Mouse (Mus musculus): ENCODE measurements around the gene Acr. TPM values are rescaled to one million over a fixed set of nuclear protein-coding genes. Genes with fewer than 3 reads are reported as not detected.

The Acr gene
- total and polyA plus RNA-seq, 3 experiments: not detected

GRCm38 (mm10) chr15:89547824-89548601 lies 20.1 kb upstream of the Acr start:
- DNase-seq (ENCODE audit: extremely low read depth): no peak
- peaks cover 5% of the 10 kb centered on the region for H3K9me3 ChIP-seq (replicated peaks; ENCODE audit: low read length)
- no peak overlapping the region for H3K9ac ChIP-seq (ENCODE audit: insufficient read depth, low read depth)
- H3K36me3 ChIP-seq (replicated peaks in 1 of 2; ENCODE audit: control insufficient read depth in 1 of 2, insufficient read depth in 1 of 2, low read length in 1 of 2): no peaks in the 10 kb centered on the region
- H3K79me2 ChIP-seq (replicated peaks; ENCODE audit: control insufficient read depth, extremely low read depth, insufficient read depth, poor library complexity, severe bottlenecking): no peaks in the 10 kb centered on the region
- H3K27me3 ChIP-seq (replicated peaks): peaks cover 77% of the 10 kb centered on the region
- dilution Hi-C loops (cut with MboI; ENCODE audit: extremely low pct_ligation_motif_present, extremely low pct_unique_long_range_greater_than_20kb, low sequenced_read_pairs): no loop called here
- no peak for TF ChIP-seq JUN (IDR thresholded peaks at IDR 0.05; ENCODE audit: insufficient read depth, low read depth, low read length)
- TF ChIP-seq BHLHE40 (IDR thresholded peaks at IDR 0.05; ENCODE audit: low read depth, low read length): no peak
- H3K4me3 ChIP-seq (replicated peaks in 1 of 3; ENCODE audit: low read depth in 2 of 3, low read length in 2 of 3, poor library complexity in 1 of 3): no peak overlapping the region
- no peak overlapping the region for H3K4me2 ChIP-seq (ENCODE audit: insufficient read depth, low read depth, poor library complexity, severe bottlenecking)
- in situ Hi-C loops (cut with MboI; ENCODE audit: low pct_ligation_motif_present, low pct_unique_long_range_greater_than_20kb, low sequenced_read_pairs): no loop called here
- H3K27ac ChIP-seq (ENCODE audit: insufficient read depth, low read depth): no peak overlapping the region
- H3K4me1 ChIP-seq (ENCODE audit: control insufficient read depth in 1 of 2, insufficient read depth in 2 of 2): no peaks in the 10 kb centered on the region

GRCm38 (mm10) chr15:89548837-89549236 lies 19.3 kb upstream of the Acr start:
- Histone ChIP-seq H3K4me2 (ENCODE audit: insufficient read depth, low read depth, poor library complexity, severe bottlenecking) (no peak overlapping the region), H3K4me1 (ENCODE audit: control insufficient read depth in 1 of 2, insufficient read depth in 2 of 2) (no peaks in the 10 kb centered on the region), H3K27me3 (replicated peaks) (peaks cover 76% of the 10 kb centered on the region), H3K27ac (ENCODE audit: insufficient read depth, low read depth) (no peak overlapping the region), H3K36me3 (replicated peaks in 1 of 2; ENCODE audit: control insufficient read depth in 1 of 2, insufficient read depth in 1 of 2, low read length in 1 of 2) (no peaks in the 10 kb centered on the region), H3K79me2 (replicated peaks; ENCODE audit: control insufficient read depth, extremely low read depth, insufficient read depth, poor library complexity, severe bottlenecking) (no peaks in the 10 kb centered on the region), H3K9ac (ENCODE audit: insufficient read depth, low read depth) (no peak overlapping the region), H3K4me3 (replicated peaks in 1 of 3; ENCODE audit: low read depth in 2 of 3, low read length in 2 of 3, poor library complexity in 1 of 3) (no peak overlapping the region), H3K9me3 (replicated peaks; ENCODE audit: low read length) (peaks cover 5% of the 10 kb centered on the region)
- no peak for TF ChIP-seq MYC (IDR thresholded peaks at IDR 0.05; ENCODE audit: low read depth, low read length)
- TF ChIP-seq EP300 (IDR thresholded peaks at IDR 0.05; ENCODE audit: low read length): no peak
- no peak for TF ChIP-seq POLR2A (IDR thresholded peaks at IDR 0.05; ENCODE audit: low read depth, low read length)
- no peak for TF ChIP-seq ZNF384 (IDR thresholded peaks at IDR 0.05; ENCODE audit: low read depth, low read length)
- no peak for TF ChIP-seq TBP (conservative IDR thresholded peaks at IDR 0.05; ENCODE audit: low read depth, low read length)
- no peak for TF ChIP-seq JUND (conservative IDR thresholded peaks at IDR 0.05; ENCODE audit: low read depth, low read length)
- no peak for TF ChIP-seq USF2 (conservative IDR thresholded peaks at IDR 0.05; ENCODE audit: low read depth, low read length)
- no peak for TF ChIP-seq RCOR1 (conservative IDR thresholded peaks at IDR 0.05; ENCODE audit: low read depth, low read length)
- no peak for TF ChIP-seq MAZ (IDR thresholded peaks at IDR 0.05; ENCODE audit: low read depth, low read length)
- TF ChIP-seq MAX (IDR thresholded peaks at IDR 0.05; ENCODE audit: low read length): no peak
- TF ChIP-seq JUN (IDR thresholded peaks at IDR 0.05; ENCODE audit: insufficient read depth, low read depth, low read length): no peak
- dilution Hi-C loops (cut with MboI; ENCODE audit: extremely low pct_ligation_motif_present, extremely low pct_unique_long_range_greater_than_20kb, low sequenced_read_pairs): no loop called here
- in situ Hi-C loops (cut with MboI; ENCODE audit: low pct_ligation_motif_present, low pct_unique_long_range_greater_than_20kb, low sequenced_read_pairs): no loop called here
- no peak for DNase-seq (ENCODE audit: extremely low read depth)

GRCm38 (mm10) chr15:89550506-89550905 lies 17.6 kb upstream of the Acr start:
- in situ Hi-C loops (cut with MboI; ENCODE audit: low pct_ligation_motif_present, low pct_unique_long_range_greater_than_20kb, low sequenced_read_pairs): no loop called here
- H3K9ac ChIP-seq (ENCODE audit: insufficient read depth, low read depth): no peak overlapping the region
- H3K4me2 ChIP-seq (ENCODE audit: insufficient read depth, low read depth, poor library complexity, severe bottlenecking): no peak overlapping the region
- H3K27ac ChIP-seq (ENCODE audit: insufficient read depth, low read depth): no peak overlapping the region
- H3K27me3 ChIP-seq (replicated peaks): peaks cover 73% of the 10 kb centered on the region
- no peaks in the 10 kb centered on the region for H3K79me2 ChIP-seq (replicated peaks; ENCODE audit: control insufficient read depth, extremely low read depth, insufficient read depth, poor library complexity, severe bottlenecking)
- peaks cover 5% of the 10 kb centered on the region for H3K9me3 ChIP-seq (replicated peaks; ENCODE audit: low read length)
- DNase-seq (ENCODE audit: extremely low read depth): no peak
- no peaks in the 10 kb centered on the region for H3K36me3 ChIP-seq (replicated peaks in 1 of 2; ENCODE audit: control insufficient read depth in 1 of 2, insufficient read depth in 1 of 2, low read length in 1 of 2)
- TF ChIP-seq ZMIZ1 (IDR thresholded peaks at IDR 0.05; ENCODE audit: low read depth, low read length) (no peak), POLR2A (IDR thresholded peaks at IDR 0.05; ENCODE audit: low read depth, low read length) (no peak), PAX5 (IDR thresholded peaks at IDR 0.05; ENCODE audit: low read length) (no peak), IRF4 (IDR thresholded peaks at IDR 0.05; ENCODE audit: low read depth, low read length) (no peak), POLR2AphosphoS2 (IDR thresholded peaks at IDR 0.05; ENCODE audit: low read depth, low read length) (no peak), HCFC1 (IDR thresholded peaks at IDR 0.05; ENCODE audit: low read depth, low read length) (no peak), MEF2A (IDR thresholded peaks at IDR 0.05; ENCODE audit: borderline replicate concordance, low read depth, low read length) (no peak)
- no peaks in the 10 kb centered on the region for H3K4me1 ChIP-seq (ENCODE audit: control insufficient read depth in 1 of 2, insufficient read depth in 2 of 2)
- H3K4me3 ChIP-seq (replicated peaks in 1 of 3; ENCODE audit: low read depth in 2 of 3, low read length in 2 of 3, poor library complexity in 1 of 3): no peak overlapping the region
- dilution Hi-C loops (cut with MboI; ENCODE audit: extremely low pct_ligation_motif_present, extremely low pct_unique_long_range_greater_than_20kb, low sequenced_read_pairs): no loop called here
